Mouse (Mus musculus): ENCODE results near the gene Olfr642. TPM values are rescaled to one million over a fixed set of nuclear protein-coding genes. Genes with fewer than 3 reads are reported as not detected.

The Olfr642 gene
- polyA plus RNA-seq (2014; fragmentation: Nextera tagmentation; extraction: Ambion mirVana): not detected in 2 replicates

DNA sequence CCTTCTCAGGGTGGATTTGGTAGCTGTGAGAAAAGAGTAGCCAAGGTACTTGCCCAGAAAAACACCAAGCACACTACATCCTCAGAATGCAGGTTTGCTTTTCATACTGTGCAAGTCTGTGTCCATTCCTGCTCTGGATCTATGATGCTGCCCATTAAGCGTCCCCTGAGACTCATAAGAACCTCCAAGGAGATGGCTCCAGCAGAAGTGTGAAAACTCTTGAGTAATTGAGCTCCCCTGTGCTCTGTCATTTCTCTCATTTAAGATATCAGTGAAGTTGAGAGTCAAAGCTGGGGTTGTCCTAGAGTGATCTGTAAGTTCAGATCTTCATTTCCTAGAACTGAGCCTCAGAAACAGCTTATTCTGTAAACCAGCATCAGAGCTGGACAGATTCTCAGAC, at the start of gene Olfr642:
Gene Olfr642 (minus strand): TSS at position 101 of the 400 bp plus-strand sequence.
- H3K27ac ChIP-seq (ENCODE audit: low read depth, low read length): no peak within 1 kb of the TSS
- no peak within 1 kb of the TSS for H3K9ac ChIP-seq (ENCODE audit: low read length)
- no peaks in the 10 kb centered on the region for H3K4me1 ChIP-seq (ENCODE audit: control insufficient read depth, insufficient read depth, low read length)
- no peak within 1 kb of the TSS for H3K4me3 ChIP-seq (ENCODE audit: low read depth, low read length)
- H3K9me3 ChIP-seq (ENCODE audit: control insufficient read depth, low read length): no peaks in the 10 kb centered on the region
- no peak for ATAC-seq (ENCODE audit: insufficient read depth, low FRiP score, low TSS enrichment)
- DNase-seq (ENCODE audit: low spot score): no peak
- 81% methylated on average over 1 of the region's 1 CpGs for WGBS
- no peak within 1 kb of the TSS for H3K4me2 ChIP-seq (ENCODE audit: low read depth)
- no peaks in the 10 kb centered on the region for H3K36me3 ChIP-seq (ENCODE audit: control insufficient read depth, insufficient read depth, low read length)
- H3K27me3 ChIP-seq (ENCODE audit: control insufficient read depth, insufficient read depth, low read length): no peaks in the 10 kb centered on the region

GRCm38 (mm10) chr7:104085365-104085764, 32.9 kb upstream of the Olfr642 start, which contains the start of gene Olfr645:
Gene Olfr645 (minus strand): TSS chr7:104085465.
- H3K9ac ChIP-seq (ENCODE audit: low read length): no peak within 1 kb of the TSS
- H3K27me3 ChIP-seq (ENCODE audit: control insufficient read depth, insufficient read depth, low read length): no peaks in the 10 kb centered on the region
- H3K4me1 ChIP-seq (ENCODE audit: control insufficient read depth, insufficient read depth, low read length): no peaks in the 10 kb centered on the region
- H3K9me3 ChIP-seq (ENCODE audit: control insufficient read depth, low read length): no peaks in the 10 kb centered on the region
- DNase-seq (ENCODE audit: low spot score): no peak
- H3K36me3 ChIP-seq (ENCODE audit: control insufficient read depth, insufficient read depth, low read length): no peaks in the 10 kb centered on the region
- no peak within 1 kb of the TSS for H3K4me3 ChIP-seq (ENCODE audit: low read depth, low read length)
- no peak within 1 kb of the TSS for H3K27ac ChIP-seq (ENCODE audit: low read depth, low read length)
- H3K4me2 ChIP-seq (ENCODE audit: low read depth): no peak within 1 kb of the TSS
- no peak for ATAC-seq (ENCODE audit: insufficient read depth, low FRiP score, low TSS enrichment)
- 83% methylated on average over 1 of the region's 1 CpGs for WGBS

GRCm38 (mm10) chr7:104071769-104072168, 19.3 kb upstream of the Olfr642 start, which contains the start of gene Olfr644:
Gene Olfr644 (minus strand): TSS chr7:104071869.
- Histone ChIP-seq H3K27me3 (ENCODE audit: control insufficient read depth, insufficient read depth, low read length) (no peaks in the 10 kb centered on the region), H3K9me3 (ENCODE audit: control insufficient read depth, low read length) (no peaks in the 10 kb centered on the region), H3K4me2 (ENCODE audit: low read depth) (no peak within 1 kb of the TSS), H3K4me3 (ENCODE audit: low read depth, low read length) (no peak within 1 kb of the TSS), H3K4me1 (ENCODE audit: control insufficient read depth, insufficient read depth, low read length) (no peaks in the 10 kb centered on the region), H3K9ac (ENCODE audit: low read length) (no peak within 1 kb of the TSS), H3K27ac (ENCODE audit: low read depth, low read length) (no peak within 1 kb of the TSS), H3K36me3 (ENCODE audit: control insufficient read depth, insufficient read depth, low read length) (no peaks in the 10 kb centered on the region)
- no peak for ATAC-seq (ENCODE audit: insufficient read depth, low FRiP score, low TSS enrichment)
- DNase-seq (ENCODE audit: low spot score): no peak
- 71% methylated on average over 2 of the region's 2 CpGs for WGBS

- no peak within 1 kb of the TSS for H3K9ac ChIP-seq (ENCODE audit: low read length)
- H3K4me2 ChIP-seq (ENCODE audit: low read depth): no peak within 1 kb of the TSS
- H3K9me3 ChIP-seq (ENCODE audit: control insufficient read depth, low read length): no peaks in the 10 kb centered on the region
- no peaks in the 10 kb centered on the region for H3K27me3 ChIP-seq (ENCODE audit: control insufficient read depth, insufficient read depth, low read length)
- H3K36me3 ChIP-seq (ENCODE audit: control insufficient read depth, insufficient read depth, low read length): no peaks in the 10 kb centered on the region
- H3K4me1 ChIP-seq (ENCODE audit: control insufficient read depth, insufficient read depth, low read length): no peaks in the 10 kb centered on the region
- DNase-seq (ENCODE audit: low spot score) (no peak), ATAC-seq (ENCODE audit: insufficient read depth, low FRiP score, low TSS enrichment) (no peak)
- 66% methylated on average over 2 of the region's 2 CpGs for WGBS
- no peak within 1 kb of the TSS for H3K27ac ChIP-seq (ENCODE audit: low read depth, low read length)
- no peak within 1 kb of the TSS for H3K4me3 ChIP-seq (ENCODE audit: low read depth, low read length)
Observed at GRCm38 (mm10) chr7:104061345-104061744, 8.9 kb upstream of the Olfr642 start, which contains the start of gene 4930516K23Rik. Gene 4930516K23Rik (minus strand): TSS chr7:104061445.

- H3K9me3 ChIP-seq (ENCODE audit: control insufficient read depth, low read length): no peaks in the 10 kb centered on the region
- no peaks in the 10 kb centered on the region for H3K36me3 ChIP-seq (ENCODE audit: control insufficient read depth, insufficient read depth, low read length)
- DNase-seq (ENCODE audit: low spot score): no peak
- 90% methylated on average over 1 of the region's 1 CpGs for WGBS
- H3K27ac ChIP-seq (ENCODE audit: low read depth, low read length): no peak overlapping the region
- no peak overlapping the region for H3K9ac ChIP-seq (ENCODE audit: low read length)
- H3K4me2 ChIP-seq (ENCODE audit: low read depth): no peak overlapping the region
- H3K4me3 ChIP-seq (ENCODE audit: low read depth, low read length): no peak overlapping the region
- no peaks in the 10 kb centered on the region for H3K4me1 ChIP-seq (ENCODE audit: control insufficient read depth, insufficient read depth, low read length)
- ATAC-seq (ENCODE audit: insufficient read depth, low FRiP score, low TSS enrichment): no peak
- no peaks in the 10 kb centered on the region for H3K27me3 ChIP-seq (ENCODE audit: control insufficient read depth, insufficient read depth, low read length)
Observed at GRCm38 (mm10) chr7:104059215-104059614, 6.7 kb upstream of the Olfr642 start.

- no peaks in the 10 kb centered on the region for H3K27me3 ChIP-seq (ENCODE audit: control insufficient read depth, insufficient read depth, low read length)
- no peaks in the 10 kb centered on the region for H3K36me3 ChIP-seq (ENCODE audit: control insufficient read depth, insufficient read depth, low read length)
- no peak overlapping the region for H3K4me2 ChIP-seq (ENCODE audit: low read depth)
- no peak overlapping the region for H3K4me3 ChIP-seq (ENCODE audit: low read depth, low read length)
- DNase-seq (ENCODE audit: low spot score) (no peak), ATAC-seq (ENCODE audit: insufficient read depth, low FRiP score, low TSS enrichment) (no peak)
- H3K9me3 ChIP-seq (ENCODE audit: control insufficient read depth, low read length): no peaks in the 10 kb centered on the region
- H3K4me1 ChIP-seq (ENCODE audit: control insufficient read depth, insufficient read depth, low read length): no peaks in the 10 kb centered on the region
- H3K9ac ChIP-seq (ENCODE audit: low read length): no peak overlapping the region
- H3K27ac ChIP-seq (ENCODE audit: low read depth, low read length): no peak overlapping the region
- WGBS: 94% methylated on average over 4 of the region's 4 CpGs
Observed at GRCm38 (mm10) chr7:104050745-104051144, 1.7 kb downstream of the Olfr642 start.

- H3K4me1 ChIP-seq (ENCODE audit: control insufficient read depth, insufficient read depth, low read length): no peaks in the 10 kb centered on the region
- no peak within 1 kb of the TSS for H3K9ac ChIP-seq (ENCODE audit: low read length)
- H3K9me3 ChIP-seq (ENCODE audit: control insufficient read depth, low read length): no peaks in the 10 kb centered on the region
- WGBS: 80% methylated on average over 1 of the region's 1 CpGs
- no peaks in the 10 kb centered on the region for H3K27me3 ChIP-seq (ENCODE audit: control insufficient read depth, insufficient read depth, low read length)
- H3K4me2 ChIP-seq (ENCODE audit: low read depth): no peak within 1 kb of the TSS
- H3K36me3 ChIP-seq (ENCODE audit: control insufficient read depth, insufficient read depth, low read length): no peaks in the 10 kb centered on the region
- ATAC-seq (ENCODE audit: insufficient read depth, low FRiP score, low TSS enrichment) (no peak), DNase-seq (ENCODE audit: low spot score) (no peak)
- no peak within 1 kb of the TSS for H3K27ac ChIP-seq (ENCODE audit: low read depth, low read length)
- no peak within 1 kb of the TSS for H3K4me3 ChIP-seq (ENCODE audit: low read depth, low read length)
Observed at GRCm38 (mm10) chr7:104035145-104035544, 17.3 kb downstream of the Olfr642 start, which contains the start of gene Olfr641. Gene Olfr641 (plus strand): TSS chr7:104035445.

DNA sequence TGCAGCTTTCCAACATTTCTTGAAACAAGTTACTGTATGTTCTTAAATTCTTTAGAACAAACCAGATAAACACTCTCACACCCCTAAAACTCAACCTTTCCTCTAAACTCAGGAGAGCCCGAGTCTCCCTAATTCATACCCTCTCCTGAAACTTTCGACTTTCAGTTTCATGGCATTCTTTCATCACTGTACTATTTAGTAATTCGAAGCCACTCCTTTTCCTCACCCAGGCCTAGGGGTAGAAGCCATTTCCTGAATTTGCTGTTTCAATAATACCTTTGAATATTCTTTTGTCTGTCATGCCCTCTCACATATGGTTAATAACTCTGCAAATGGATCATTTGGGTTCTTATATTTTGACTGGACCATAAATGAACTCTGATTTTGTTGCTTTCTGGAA, 25.5 kb downstream of the Olfr642 start:
- Histone ChIP-seq H3K36me3 (ENCODE audit: control insufficient read depth, insufficient read depth, low read length) (no peaks in the 10 kb centered on the region), H3K9me3 (ENCODE audit: control insufficient read depth, low read length) (no peaks in the 10 kb centered on the region), H3K4me2 (ENCODE audit: low read depth) (no peak overlapping the region), H3K27me3 (ENCODE audit: control insufficient read depth, insufficient read depth, low read length) (no peaks in the 10 kb centered on the region), H3K9ac (ENCODE audit: low read length) (no peak overlapping the region), H3K27ac (ENCODE audit: low read depth, low read length) (no peak overlapping the region), H3K4me1 (ENCODE audit: control insufficient read depth, insufficient read depth, low read length) (no peaks in the 10 kb centered on the region), H3K4me3 (ENCODE audit: low read depth, low read length) (no peak overlapping the region)
- DNase-seq (ENCODE audit: low spot score) (no peak), ATAC-seq (ENCODE audit: insufficient read depth, low FRiP score, low TSS enrichment) (no peak)
- 84% methylated on average over 3 of the region's 3 CpGs for WGBS

GRCm38 (mm10) chr7:104025473-104025872, 27.0 kb downstream of the Olfr642 start, which contains the start of gene Olfr640:
Gene Olfr640 (minus strand): TSS chr7:104025573.
- DNase-seq (ENCODE audit: low spot score): no peak
- Histone ChIP-seq H3K4me2 (ENCODE audit: low read depth) (no peak within 1 kb of the TSS), H3K9me3 (ENCODE audit: control insufficient read depth, low read length) (no peaks in the 10 kb centered on the region), H3K4me3 (ENCODE audit: low read depth, low read length) (no peak within 1 kb of the TSS), H3K4me1 (ENCODE audit: control insufficient read depth, insufficient read depth, low read length) (no peaks in the 10 kb centered on the region), H3K9ac (ENCODE audit: low read length) (no peak within 1 kb of the TSS), H3K27me3 (ENCODE audit: control insufficient read depth, insufficient read depth, low read length) (no peaks in the 10 kb centered on the region), H3K27ac (ENCODE audit: low read depth, low read length) (no peak within 1 kb of the TSS), H3K36me3 (ENCODE audit: control insufficient read depth, insufficient read depth, low read length) (no peaks in the 10 kb centered on the region)
- WGBS: 86% methylated on average over 6 of the region's 6 CpGs
- no peak for ATAC-seq (ENCODE audit: insufficient read depth, low FRiP score, low TSS enrichment)

Data from neural tube, embryonic 11.5 days (tissue).